Mouse (Mus musculus) midbrain, postnatal 0 days (tissue): Measurements from ENCODE around the gene Ankrd44. TPM values are rescaled to one million over a fixed set of nuclear protein-coding genes. Genes with fewer than 3 reads are reported as not detected.

Experiments
- ATAC-seq: fragments of 200-750 bp; cut with Nextera tagmentation; 2 replicates; pipeline ENCODE4 v1.8.0; 2017; ENCODE audit warnings: moderate number of reproducible peaks, mild to moderate bottlenecking, moderate TSS enrichment, moderate library complexity; ENCODE audit not compliant: low FRiP score
- DNase-seq: peaks from one replicate; pipeline ENCODE4 v3.0.0-alpha.2; 2015; ENCODE audit warnings: low spot score
- H3K27ac ChIP-seq: fragments of 300-500 bp; sonication (generic); 2 replicates; pipeline ENCODE4 v1.5.1; 2014; ENCODE audit warnings: low read depth, mild to moderate bottlenecking, low read length, mixed read lengths
- H3K27me3 ChIP-seq: fragments of 300-500 bp; sonication (generic); 2 replicates; pipeline ENCODE4 v1.6.1; 2014; ENCODE audit warnings: low read length, control low read depth, mixed read lengths; ENCODE audit not compliant: insufficient read depth
- H3K36me3 ChIP-seq: fragments of 300-500 bp; sonication (generic); 2 replicates; pipeline ENCODE4 v1.6.1; 2014; ENCODE audit warnings: low read length, control low read depth, mixed read lengths; ENCODE audit not compliant: insufficient read depth
- H3K4me1 ChIP-seq: fragments of 300-500 bp; sonication (generic); 2 replicates; pipeline ENCODE4 v1.6.1; 2014; ENCODE audit warnings: mild to moderate bottlenecking, control low read depth, antibody characterized with exemption, low read length, mixed read lengths; ENCODE audit not compliant: insufficient read depth
- H3K4me2 ChIP-seq: fragments of 300-500 bp; sonication (generic); 2 replicates; pipeline ENCODE4 v1.6.1; 2014; ENCODE audit warnings: low read depth, mild to moderate bottlenecking, low read length, mixed read lengths; ENCODE audit not compliant: poor library complexity, severe bottlenecking
- H3K4me3 ChIP-seq: fragments of 300-500 bp; sonication (generic); 2 replicates; pipeline ENCODE4 v1.5.1; 2014; ENCODE audit warnings: low read depth, mild to moderate bottlenecking, low read length, moderate library complexity
- H3K9ac ChIP-seq: fragments of 300-500 bp; sonication (generic); replicated peaks from 2 replicates; pipeline ENCODE4 v1.6.1; 2014; ENCODE audit warnings: mild to moderate bottlenecking, low read length, moderate library complexity, mixed read lengths; ENCODE audit not compliant: poor library complexity, severe bottlenecking
- H3K9me3 ChIP-seq: fragments of 300-500 bp; sonication (generic); 2 replicates; pipeline ENCODE4 v1.6.1; 2016; ENCODE audit warnings: low read length, control low read depth
- CTCF ChIP-seq: IDR thresholded peaks from 2 replicates; pipeline ENCODE4 v1.5.1; 2016; ENCODE audit warnings: antibody characterized with exemption, mild to moderate bottlenecking
- WGBS: fragments of 180-500 bp; shearing (Covaris S2); extraction: QIAGEN DNeasy Blood & Tissue Kit; methylation state at CpG from one replicate; pipeline ENCODE4 v1.1.7; 2014; 5-methylcytosine and 5-hydroxymethylcytosine counted together
- microRNA-seq: library from miRNA; unstranded; fragments of <30 nt; microRNA quantifications from one replicate; pipeline ENCODE4, GENCODE M21; 2016; ENCODE audit warnings: borderline number of aligned reads
- polyA plus RNA-seq: library from polyadenylated mRNA; unstranded; fragments of >200 nt; fragmentation: Nextera tagmentation; extraction: Ambion mirVana; gene quantifications from 2 replicates; pipeline ENCODE4 v1.2.1, GENCODE M21; 2015
- total RNA-seq: library from RNA; depleted of rRNA; stranded (reverse); fragments of >200 nt; gene quantifications from 2 replicates; pipeline ENCODE4 v1.2.3, GENCODE M21; 2014; rRNA removed

Ankrd44 gene
- total and polyA plus RNA-seq, 2 experiments from 2014 or later = 16.7 to 51.6 TPM

GRCm38 (mm10) chr1:54611891-54612290 lies 314.3 kb downstream of the Ankrd44 start:
- no peaks in the 10 kb centered on the region for H3K36me3 ChIP-seq
- DNase-seq (no peak), ATAC-seq (no peak)
- H3K27me3 ChIP-seq = no peaks in the 10 kb centered on the region
- no peak overlapping the region for H3K4me2 ChIP-seq
- no peaks in the 10 kb centered on the region for H3K9me3 ChIP-seq
- no peak for TF ChIP-seq CTCF
- no peak overlapping the region for H3K4me3 ChIP-seq
- WGBS = 80% methylated on average over 7 of the region's 7 CpGs
- H3K27ac ChIP-seq = no peak overlapping the region
- no peak overlapping the region for H3K9ac ChIP-seq
- no peaks in the 10 kb centered on the region for H3K4me1 ChIP-seq

- H3K4me2 ChIP-seq = no peak overlapping the region
- H3K27me3 ChIP-seq = no peaks in the 10 kb centered on the region
- no peak for DNase-seq
- H3K4me1 ChIP-seq = no peaks in the 10 kb centered on the region
- H3K9me3 ChIP-seq = no peaks in the 10 kb centered on the region
- ATAC-seq = no peak
- WGBS = 86% methylated on average over 1 of the region's 1 CpGs
- TF ChIP-seq CTCF = no peak
- no peak overlapping the region for H3K4me3 ChIP-seq
- no peaks in the 10 kb centered on the region for H3K36me3 ChIP-seq
- no peak overlapping the region for H3K27ac ChIP-seq
- H3K9ac ChIP-seq = no peak overlapping the region
These were observed 319.3 kb downstream of the Ankrd44 start for GRCm38 (mm10) chr1:54606936-54607335.

- 94% methylated on average over 9 of the region's 9 CpGs for WGBS
- Histone ChIP-seq H3K4me3 (no peak overlapping the region), H3K36me3 (no peaks in the 10 kb centered on the region), H3K9me3 (no peaks in the 10 kb centered on the region), H3K4me2 (no peak overlapping the region), H3K27ac (no peak overlapping the region), H3K9ac (no peak overlapping the region), H3K27me3 (no peaks in the 10 kb centered on the region), H3K4me1 (no peaks in the 10 kb centered on the region)
- TF ChIP-seq CTCF = no peak
- no peak for DNase-seq
- no peak for ATAC-seq
These were observed 324.5 kb downstream of the Ankrd44 start for GRCm38 (mm10) chr1:54601692-54602091.

- no peak for ATAC-seq
- WGBS = 83% methylated on average over 1 of the region's 1 CpGs
These were observed 325.9 kb downstream of the Ankrd44 start for GRCm38 (mm10) chr1:54600275-54600674.

DNA sequence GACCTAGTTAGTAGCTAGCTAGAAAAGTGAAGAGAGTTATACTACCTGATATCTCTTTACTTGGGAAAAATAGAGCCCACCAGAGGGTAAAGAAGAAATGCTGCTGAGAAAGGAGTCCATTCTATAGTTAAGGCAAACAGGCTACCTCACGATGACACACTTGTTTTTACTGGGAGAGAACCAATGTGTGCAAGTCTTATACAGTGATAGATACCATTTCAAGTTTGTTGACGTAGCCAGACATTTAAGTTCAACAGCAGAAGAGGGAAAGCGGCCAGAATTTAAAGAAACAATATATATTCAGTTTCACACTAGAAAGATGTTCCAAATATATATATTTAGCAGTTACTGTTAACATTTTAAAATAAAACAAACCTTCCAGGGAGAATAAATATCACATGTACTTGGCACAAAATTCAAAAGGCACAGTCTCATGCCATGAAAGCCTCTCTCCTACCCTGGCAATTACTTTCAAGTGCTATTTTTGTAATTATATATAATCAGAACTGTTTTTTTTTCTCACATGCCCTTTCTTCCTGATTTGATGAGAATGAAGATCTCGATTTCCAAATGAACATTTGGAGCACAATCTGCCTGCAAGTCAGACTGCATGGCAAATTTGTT lies 328.5 kb downstream of the Ankrd44 start:
- H3K4me1 ChIP-seq = no peaks in the 10 kb centered on the region
- no peak overlapping the region for H3K4me2 ChIP-seq
- DNase-seq = no peak
- 87% methylated on average over 4 of the region's 4 CpGs for WGBS
- ATAC-seq = no peak
- H3K27me3 ChIP-seq = no peaks in the 10 kb centered on the region
- H3K9me3 ChIP-seq = no peaks in the 10 kb centered on the region
- TF ChIP-seq CTCF = no peak
- H3K36me3 ChIP-seq = no peaks in the 10 kb centered on the region
- no peak overlapping the region for H3K9ac ChIP-seq
- H3K27ac ChIP-seq = no peak overlapping the region
- H3K4me3 ChIP-seq = no peak overlapping the region

More at GRCm38 (mm10) chr1:54600275-54600674, 325.9 kb downstream of the Ankrd44 start:
- no peak for DNase-seq
- no peaks in the 10 kb centered on the region for H3K36me3 ChIP-seq
- H3K4me2 ChIP-seq = no peak overlapping the region
- no peaks in the 10 kb centered on the region for H3K9me3 ChIP-seq
- H3K27ac ChIP-seq = no peak overlapping the region
- H3K4me1 ChIP-seq = no peaks in the 10 kb centered on the region
- H3K9ac ChIP-seq = no peak overlapping the region
- no peak overlapping the region for H3K4me3 ChIP-seq
- no peaks in the 10 kb centered on the region for H3K27me3 ChIP-seq
- no peak for TF ChIP-seq CTCF

- H3K9ac ChIP-seq = no peak overlapping the region
- TF ChIP-seq CTCF = no peak
- DNase-seq (no peak), ATAC-seq (no peak)
- H3K4me1 ChIP-seq = no peaks in the 10 kb centered on the region
- no peaks in the 10 kb centered on the region for H3K9me3 ChIP-seq
- H3K36me3 ChIP-seq = no peaks in the 10 kb centered on the region
- H3K27ac ChIP-seq = no peak overlapping the region
- no peak overlapping the region for H3K4me2 ChIP-seq
- no peaks in the 10 kb centered on the region for H3K27me3 ChIP-seq
- WGBS = 83% methylated on average over 2 of the region's 2 CpGs
- no peak overlapping the region for H3K4me3 ChIP-seq
These were observed 330.0 kb downstream of the Ankrd44 start for GRCm38 (mm10) chr1:54596151-54596550.

Small RNA genes lying within 50 kb of the gene (microRNA-seq; reads per million reads assigned to microRNA genes)
- not detected for gene Gm24053

Other genes with a start within 250 kb of the Ankrd44 start
- 171 and 262 TPM in 2 replicates for gene Sf3b1, start 101.1 kb upstream of the Ankrd44 start, total RNA-seq
- gene Sf3b1, start 101.1 kb upstream of the Ankrd44 start, polyA plus RNA-seq = 250 and 282 TPM in 2 replicates
- 19.7 and 25.3 TPM in 2 replicates for gene Coq10b, start 126.4 kb upstream of the Ankrd44 start, total RNA-seq
- 25.9 and 26.5 TPM in 2 replicates for gene Coq10b, start 126.4 kb upstream of the Ankrd44 start, polyA plus RNA-seq
- gene Hspe1, start 161.7 kb upstream of the Ankrd44 start, total RNA-seq = 85.5 and 103 TPM in 2 replicates
- 249 and 263 TPM in 2 replicates for gene Hspe1, start 161.7 kb upstream of the Ankrd44 start, polyA plus RNA-seq
- gene Hspd1, start 161.9 kb upstream of the Ankrd44 start, total RNA-seq = 92.5 and 105 TPM in 2 replicates
- 211 and 217 TPM in 2 replicates for gene Hspd1, start 161.9 kb upstream of the Ankrd44 start, polyA plus RNA-seq
- 80.9 and 83.8 TPM in 2 replicates for gene Mob4, start 204.8 kb upstream of the Ankrd44 start, total RNA-seq
- 126 and 143 TPM in 2 replicates for gene Mob4, start 204.8 kb upstream of the Ankrd44 start, polyA plus RNA-seq